9 mouse cellular contexts compared by ENCODE assay signal in the genomic region with DNA sequence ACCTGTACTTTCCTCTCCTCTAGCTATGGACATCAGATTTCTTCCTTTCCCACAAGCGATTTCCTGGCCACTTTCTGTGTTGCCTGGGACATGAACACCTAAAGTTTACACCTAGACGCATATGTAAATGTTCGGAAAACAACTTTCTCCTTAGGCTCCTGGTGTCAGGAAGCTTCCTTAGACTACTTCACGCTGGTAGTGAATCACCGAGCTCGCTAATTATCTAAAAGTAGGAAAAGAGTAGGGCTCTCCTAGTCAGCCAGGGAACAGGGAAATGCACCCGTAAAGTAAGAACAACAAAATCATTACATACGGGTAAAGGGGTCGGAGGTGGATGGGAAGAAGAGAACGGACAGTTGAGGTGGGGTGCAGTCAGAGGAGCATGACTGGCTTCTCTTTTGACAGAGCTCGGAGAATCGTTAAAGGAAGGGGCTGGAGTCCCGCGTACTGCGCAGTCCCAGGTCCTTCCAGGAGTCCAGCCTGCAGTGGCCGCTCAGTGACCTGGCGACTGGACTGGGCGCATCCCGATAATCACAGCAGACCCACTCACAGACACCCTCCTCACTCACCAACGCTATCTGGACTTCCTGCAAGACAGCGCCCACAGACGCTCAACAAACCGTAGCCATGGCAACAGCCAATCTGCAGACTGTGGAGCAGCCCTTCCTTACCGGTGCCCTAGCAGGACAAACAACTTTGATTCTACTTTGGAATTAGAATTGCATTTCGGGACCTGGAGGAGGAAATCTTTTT. TPM values are rescaled to one million over a fixed set of nuclear protein-coding genes. Genes with fewer than 3 reads are reported as not detected.
A peak's percentile ranks its signal among the peaks of the same experiment; 100 is the strongest.
DNase-seq lines count a peak whose midpoint lies in the region; ATAC-seq and TF ChIP-seq lines count a peak whose summit lies in the region.
"Had no signal": no experiment of that assay in that cellular context is flagged by ENCODE, and none has a peak within 500 bp of the region (broad histone marks: within the 10 kb centered on the region; RNA-seq: fewer than 3 reads in every experiment).

A gene (minus strand): TSS at position 616 of the 753 bp plus-strand sequence.

- peak; percentile 94 for DNase-seq in embryonic facial prominence, embryonic 14.5 days (ENCODE audit: low spot score)
- peak; percentile 81 for DNase-seq in hindbrain, embryonic 10.5 days (ENCODE audit: low spot score)
- peak; percentile 90 for DNase-seq in layer of hippocampus, adult 9-11 months
- peak; percentile 6 for DNase-seq in lung, adult 2 months
- DNase-seq in ovary, postnatal 14 days (ENCODE audit: low spot score): peak; percentile 49
- no peak for DNase-seq in spleen, postnatal 36 days (ENCODE audit: low spot score in 2 of 2)

- ATAC-seq in megakaryocyte, adult 5-6 weeks (ENCODE audit: poor library complexity, severe bottlenecking): no peak
- peak; percentile 98 for ATAC-seq in embryonic facial prominence, embryonic 14.5 days (ENCODE audit: low read depth)

- no peak for TF ChIP-seq CTCF in lung, adult 2 months (IDR thresholded peaks at IDR 0.05; ENCODE audit: insufficient read depth, low read length)

- peaks cover 3% of the 10 kb centered on the region; the same call in 1 of the 2 replicates for H3K9me3 ChIP-seq in megakaryocyte, embryonic 14.5 days
- H3K9me3 ChIP-seq in embryonic facial prominence, embryonic 14.5 days (ENCODE audit: control insufficient read depth, low read length): no peaks in the 10 kb centered on the region
- no peaks in the 10 kb centered on the region for H3K9me3 ChIP-seq in hindbrain, embryonic 10.5 days

- H3K36me3 ChIP-seq in megakaryocyte, embryonic 14.5 days (replicated peaks; ENCODE audit: low read length): no peaks in the 10 kb centered on the region
- no peaks in the 10 kb centered on the region for H3K36me3 ChIP-seq in embryonic facial prominence, embryonic 14.5 days (ENCODE audit: control insufficient read depth, insufficient read depth, low read length)
- H3K36me3 ChIP-seq in hindbrain, embryonic 10.5 days: no peaks in the 10 kb centered on the region

- H3K4me3 ChIP-seq in megakaryocyte, embryonic 14.5 days (replicated peaks): peak within 1 kb of the TSS; percentile 62
- peak within 1 kb of the TSS; percentile 57 for H3K4me3 ChIP-seq in embryonic facial prominence, embryonic 14.5 days (ENCODE audit: low read depth, low read length)
- peak within 1 kb of the TSS; percentile 71 for H3K4me3 ChIP-seq in hindbrain, embryonic 10.5 days
- peak within 1 kb of the TSS; percentile 4 for H3K4me3 ChIP-seq in lung, adult 2 months (replicated peaks; ENCODE audit: extremely low read depth, low read depth, low read length)

- peaks cover 3% of the 10 kb centered on the region for H3K27me3 ChIP-seq in megakaryocyte, embryonic 14.5 days (replicated peaks)
- H3K27me3 ChIP-seq in embryonic facial prominence, embryonic 14.5 days (replicated peaks; ENCODE audit: control insufficient read depth, insufficient read depth, low read length): no peaks in the 10 kb centered on the region
- no peaks in the 10 kb centered on the region for H3K27me3 ChIP-seq in hindbrain, embryonic 10.5 days (ENCODE audit: insufficient read depth, poor library complexity, severe bottlenecking)

- peaks cover 4% of the 10 kb centered on the region; the same call in 1 of the 2 replicates for H3K4me1 ChIP-seq in megakaryocyte, embryonic 14.5 days
- H3K4me1 ChIP-seq in embryonic facial prominence, embryonic 14.5 days (ENCODE audit: control insufficient read depth, insufficient read depth, low read length): no peaks in the 10 kb centered on the region
- 0 out of 2 replicates have a peak, but pooled peaks cover 5% of the 10 kb centered on the region for H3K4me1 ChIP-seq in hindbrain, embryonic 10.5 days (replicated peaks)
- no peaks in the 10 kb centered on the region for H3K4me1 ChIP-seq in lung, adult 2 months (ENCODE audit: control insufficient read depth, insufficient read depth, low read length)

- TF ChIP-seq POLR2A in lung, adult 2 months (IDR thresholded peaks at IDR 0.05; ENCODE audit: borderline replicate concordance, extremely low read depth, low read depth, low read length): no peak; the same call in 1 of the 2 replicates

- H3K4me2 ChIP-seq in embryonic facial prominence, embryonic 14.5 days (ENCODE audit: low read depth, low read length): peak within 1 kb of the TSS; percentile 81

- peak within 1 kb of the TSS; percentile 61 for H3K9ac ChIP-seq in embryonic facial prominence, embryonic 14.5 days (ENCODE audit: low read depth, low read length)

- no peak within 1 kb of the TSS for H3K27ac ChIP-seq in embryonic facial prominence, embryonic 14.5 days (replicated peaks; ENCODE audit: low read depth, low read length)
- peak within 1 kb of the TSS; percentile 59; the same call in 1 of the 2 replicates for H3K27ac ChIP-seq in hindbrain, embryonic 10.5 days

- 7% methylated on average over 19 of the region's 25 CpGs for WGBS in embryonic facial prominence, embryonic 14.5 days
- WGBS in hindbrain, embryonic 10.5 days: 7% methylated on average over 25 of the region's 25 CpGs
- WGBS in lung, adult 2 months: 5% methylated on average over 25 of the region's 25 CpGs

RNA-seq across cellular contexts. Expression of the gene that starts here (rescaled TPM):
- not detected in 2 replicates for polyA plus RNA-seq in megakaryocyte, embryonic 14.5 days (2012; ENCODE audit: insufficient read depth, low replicate concordance)
- total RNA-seq in megakaryocyte, adult 5-6 weeks (2015): not detected in 2 replicates
- total RNA-seq in megakaryocyte, adult 5-6 weeks (2017): not detected in 2 replicates
- polyA plus RNA-seq in embryonic facial prominence, embryonic 14.5 days (2014; fragmentation: Nextera tagmentation; extraction: Ambion mirVana): 2.7 and 3.4 TPM in 2 replicates
- 2.3 and 2.8 TPM in 2 replicates for polyA plus RNA-seq in hindbrain, embryonic 10.5 days (2016; fragmentation: Nextera tagmentation; extraction: Ambion mirVana)
- polyA plus RNA-seq in lung, adult 2 months (2012; rRNA removed): 1.1 and 1.8 TPM in 2 replicates
- total RNA-seq: neutrophil, adult 5-6 weeks had no signal

Comparison
In these comparisons a context has a peak if more than half of its experiments do, and no peak if none do; other contexts are left out.
1. H3K4me3 ChIP-seq: peak in every context shown above with its lines; median percentile 71 in hindbrain, embryonic 10.5 days; 62 in megakaryocyte, embryonic 14.5 days; 57 in embryonic facial prominence, embryonic 14.5 days; 4 in lung, adult 2 months.
2. DNase-seq: peak in embryonic facial prominence, embryonic 14.5 days (single experiment), hindbrain, embryonic 10.5 days (single experiment), layer of hippocampus, adult 9-11 months (single experiment), lung, adult 2 months (single experiment) and ovary, postnatal 14 days (single experiment); none in spleen, postnatal 36 days (0 of 2).